Mouse (Mus musculus) layer of hippocampus, postnatal 25 days (tissue): Measurements from ENCODE around the gene Slain2. TPM values are rescaled to one million over a fixed set of nuclear protein-coding genes. Genes with fewer than 3 reads are reported as not detected.
"Not testable (repeated sequence)": the region's sequence is repeated elsewhere in the genome, so short reads cannot be mapped to it uniquely, and the experiment has no call there.

ENCODE experiments used
- DNase-seq, 2 experiments: peaks; one replicate each; pipeline ENCODE4 v3.0.0; 2022; ENCODE audit warnings: mixed read lengths in 2 of 2, low spot score in 1 of 2; ENCODE audit errors: extremely low spot score in 1 of 2
- total RNA-seq, 2 experiments: library from RNA; stranded (reverse); gene quantifications; 2 replicates each; pipeline ENCODE4 v1.2.3; 2021

Slain2 gene
- total RNA-seq, 2 experiments from 2014 or later: 20.3 to 22.2 TPM

DNA sequence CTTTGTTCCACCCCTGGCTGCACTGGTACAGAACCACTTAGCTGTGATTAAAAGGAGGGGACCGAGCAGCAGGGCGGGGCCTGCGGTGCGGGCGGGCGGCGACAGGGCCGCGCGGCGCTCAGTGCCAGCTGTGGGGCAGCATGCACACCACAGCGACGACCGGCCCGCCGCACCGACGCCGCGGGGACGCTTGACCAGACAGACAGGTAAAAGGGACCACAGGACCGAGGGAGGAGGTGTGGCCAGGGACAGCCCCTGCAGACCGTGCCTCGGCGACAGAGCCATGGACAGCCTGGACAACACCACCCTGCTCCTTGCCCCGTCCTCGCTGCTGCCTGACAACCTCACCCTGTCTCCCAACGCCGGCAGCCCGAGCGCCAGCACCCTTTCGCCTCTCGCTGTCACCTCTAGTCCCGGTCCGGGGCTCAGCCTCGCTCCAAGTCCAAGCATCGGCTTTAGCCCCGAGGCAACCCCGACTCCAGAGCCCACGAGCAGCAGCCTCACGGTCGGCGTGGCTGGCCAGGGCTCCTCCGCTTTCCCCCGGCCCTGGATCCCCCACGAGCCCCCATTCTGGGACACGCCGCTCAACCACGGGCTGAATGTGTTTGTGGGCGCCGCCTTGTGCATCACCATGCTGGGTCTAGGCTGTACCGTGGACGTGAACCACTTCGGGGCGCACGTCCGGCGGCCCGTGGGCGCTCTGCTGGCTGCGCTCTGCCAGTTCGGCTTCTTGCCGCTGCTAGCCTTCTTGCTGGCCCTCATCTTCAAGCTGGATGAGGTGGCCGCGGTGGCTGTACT is 92.9 kb downstream of the Slain2 start, which contains the start of gene Slc10a4:
Gene Slc10a4 (plus strand): TSS at position 100 of the 798 bp plus-strand sequence.
- DNase-seq: no peak

DNA sequence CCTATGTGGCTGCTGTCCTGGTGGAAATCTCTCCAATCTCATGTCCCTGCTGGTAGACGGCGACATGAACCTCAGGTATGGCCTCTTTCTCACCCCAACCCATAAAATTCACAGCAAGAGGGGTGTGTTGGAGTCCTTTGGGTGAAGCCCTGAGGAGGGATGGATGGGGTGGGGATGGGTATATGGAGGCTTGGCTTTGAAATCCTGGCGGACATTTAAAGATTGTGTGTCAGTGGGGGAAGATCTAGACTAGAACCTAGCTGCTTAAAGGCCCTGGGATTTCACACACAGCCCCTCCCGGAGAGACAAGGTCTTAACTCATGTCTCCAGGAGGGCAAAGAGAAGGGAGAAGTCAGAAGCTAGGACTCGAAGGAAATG is 93.5 kb downstream of the Slain2 start:
- DNase-seq: no peak

DNA sequence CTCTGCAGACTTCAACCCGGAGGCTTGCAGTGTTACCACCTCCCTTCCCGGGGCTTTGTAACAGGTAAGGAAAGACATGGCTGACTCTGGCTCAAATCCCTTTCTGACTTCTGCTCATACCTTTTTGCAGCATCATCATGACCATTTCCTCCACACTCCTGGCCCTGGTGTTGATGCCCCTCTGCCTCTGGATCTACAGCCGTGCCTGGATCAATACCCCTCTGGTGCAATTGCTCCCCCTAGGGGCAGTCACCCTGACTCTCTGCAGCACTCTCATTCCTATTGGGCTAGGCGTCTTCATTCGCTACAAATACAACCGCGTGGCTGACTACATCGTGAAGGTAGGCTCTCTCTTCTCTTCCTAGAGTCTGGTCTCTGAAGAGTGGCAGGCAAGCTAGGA is 94.1 kb downstream of the Slain2 start:
- DNase-seq: not testable (repeated sequence)

DNA sequence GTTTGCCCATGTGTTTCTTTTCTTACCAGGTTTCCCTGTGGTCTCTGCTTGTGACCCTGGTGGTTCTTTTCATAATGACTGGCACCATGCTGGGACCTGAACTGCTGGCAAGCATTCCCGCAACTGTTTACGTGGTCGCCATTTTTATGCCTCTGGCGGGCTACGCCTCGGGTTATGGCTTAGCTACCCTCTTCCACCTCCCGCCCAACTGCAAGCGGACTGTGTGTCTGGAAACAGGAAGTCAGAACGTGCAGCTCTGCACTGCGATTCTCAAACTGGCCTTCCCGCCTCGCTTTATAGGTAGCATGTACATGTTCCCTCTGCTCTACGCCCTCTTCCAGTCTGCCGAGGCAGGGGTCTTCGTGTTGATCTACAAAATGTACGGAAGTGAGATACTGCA is 97.7 kb downstream of the Slain2 start:
- not testable (repeated sequence) for DNase-seq

DNA sequence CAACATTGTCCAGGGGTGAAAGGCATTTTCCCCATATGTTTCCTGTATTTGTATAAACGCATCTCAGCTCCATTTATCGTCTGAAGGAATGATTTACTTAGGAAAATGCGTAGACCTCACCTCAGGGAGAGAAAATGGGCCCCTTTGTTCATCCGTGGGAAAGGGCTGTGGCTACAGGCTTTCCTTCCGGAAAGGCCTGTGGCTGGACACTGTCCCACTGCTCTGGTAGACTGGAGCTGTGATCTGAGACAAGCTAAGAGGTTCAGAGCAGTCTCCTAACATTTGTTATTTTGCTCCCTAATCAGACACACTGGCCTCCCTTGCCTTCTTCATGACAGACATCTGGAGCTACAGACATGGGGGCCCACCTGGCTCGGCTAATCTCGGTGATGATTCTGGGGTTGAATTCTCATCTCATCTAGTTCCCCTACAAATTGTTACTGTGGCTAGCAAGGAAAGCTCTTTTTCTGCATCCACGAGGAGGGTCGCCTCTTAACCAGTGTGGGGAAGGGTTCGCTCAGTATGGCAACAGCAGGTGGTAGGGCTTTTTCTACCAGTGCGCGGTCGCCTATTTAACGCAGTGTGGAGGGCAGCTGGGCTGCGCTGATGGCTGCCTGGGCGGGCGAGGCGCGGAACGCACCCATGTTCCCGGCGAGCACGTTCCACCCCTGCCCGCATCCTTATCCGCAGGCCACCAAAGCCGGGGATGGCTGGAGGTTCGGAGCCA is 98.9 kb downstream of the Slain2 start:
- DNase-seq: not testable (repeated sequence)

DNA sequence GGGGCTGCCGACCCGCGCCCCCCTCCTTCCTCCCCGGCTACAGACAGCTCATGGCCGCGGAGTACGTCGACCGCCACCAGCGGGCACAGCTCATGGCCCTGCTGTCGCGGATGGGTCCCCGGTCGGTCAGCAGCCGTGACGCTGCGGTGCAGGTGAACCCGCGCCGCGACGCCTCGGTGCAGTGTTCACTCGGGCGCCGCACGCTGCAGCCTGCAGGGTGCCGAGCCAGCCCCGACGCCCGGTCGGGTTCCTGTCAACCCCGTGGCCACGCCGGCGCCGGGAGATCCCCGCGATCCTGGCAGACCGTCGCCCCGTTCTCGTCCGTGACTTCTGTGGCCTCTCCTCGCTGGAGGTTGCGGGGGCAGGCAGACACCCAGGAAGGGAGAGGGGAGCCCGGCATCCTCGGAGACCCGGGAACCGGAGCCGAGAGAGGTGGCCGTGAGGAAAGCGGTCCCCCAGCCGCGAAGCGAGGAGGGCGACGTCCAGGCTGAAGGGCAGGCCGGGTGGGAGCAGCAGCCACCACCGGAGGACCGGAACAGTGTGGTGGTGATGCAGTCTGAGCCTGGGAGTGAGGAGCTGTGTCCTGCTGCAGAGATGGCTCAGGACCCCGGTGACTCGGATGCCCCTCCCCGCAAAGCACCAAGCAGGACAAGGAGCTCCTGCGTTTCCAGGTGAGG is 99.6 kb downstream of the Slain2 start:
- not testable (repeated sequence) for DNase-seq

DNA sequence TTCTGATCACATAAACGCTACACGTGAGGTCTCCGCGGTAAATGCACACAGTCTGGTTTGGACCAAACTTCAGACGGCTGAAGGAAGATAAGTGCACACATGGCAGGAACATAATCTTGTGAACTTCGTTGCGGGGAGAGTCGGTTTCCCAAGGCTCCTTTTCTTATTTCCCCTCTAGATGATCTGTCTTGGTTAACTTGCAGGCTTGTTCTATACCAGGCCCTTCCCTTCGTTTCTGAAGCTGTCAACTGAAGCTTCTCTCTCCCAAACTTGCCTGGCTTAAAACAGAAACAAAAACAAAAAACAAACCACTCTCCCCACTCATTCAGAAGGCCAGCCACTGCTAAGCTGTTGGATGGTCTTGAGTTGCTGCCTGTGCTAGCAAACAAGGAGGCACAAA is 100.6 kb downstream of the Slain2 start:
- no peak for DNase-seq

DNA sequence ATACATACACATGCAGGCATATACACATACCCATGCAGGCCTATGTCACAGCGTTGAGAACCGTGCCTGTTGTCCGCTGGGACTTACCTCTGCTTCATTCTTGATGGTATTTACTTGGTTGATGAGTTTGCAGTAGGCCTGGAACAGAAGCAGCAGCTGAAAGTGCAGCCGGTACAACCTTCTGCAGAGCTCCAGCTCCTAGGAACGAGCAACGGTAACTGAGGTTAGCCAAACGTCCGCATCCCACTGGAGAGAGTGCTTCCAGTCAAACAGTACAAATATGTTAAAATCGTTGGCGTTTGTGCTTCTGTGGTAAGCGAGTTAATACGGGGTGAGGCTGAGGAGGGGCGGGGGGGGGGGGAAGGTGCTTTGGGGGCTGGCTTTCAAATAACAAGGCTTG is 109.7 kb downstream of the Slain2 start:
- no peak for DNase-seq

Other genes starting within 250 kb of the Slain2 start
- under 1 TPM in 1 of 2 experiments, not detected in 1; 0.14 TPM for gene Txk, start 161.5 kb upstream of the Slain2 start, total RNA-seq
- gene Tec, start 45.8 kb upstream of the Slain2 start, total RNA-seq: 1 to 10 TPM in 1 of 2 experiments, under 1 TPM in 1; 0.94 to 1.4 TPM
- gene Gm10135, start 60.4 kb downstream of the Slain2 start, total RNA-seq: not detected
- 1 to 10 TPM; 1.0 to 1.7 TPM for gene Slc10a4, start 92.6 kb downstream of the Slain2 start, total RNA-seq